Mouse (Mus musculus): Measurements from ENCODE around the gene Troap. TPM values are rescaled to one million over a fixed set of nuclear protein-coding genes. Genes with fewer than 3 reads are reported as not detected.
A peak's percentile ranks its signal among the peaks of the same experiment; 100 is the strongest.

Gene Troap
- polyA plus RNA-seq, 1 experiment from 2014 or later, result 23.8 TPM

DNA sequence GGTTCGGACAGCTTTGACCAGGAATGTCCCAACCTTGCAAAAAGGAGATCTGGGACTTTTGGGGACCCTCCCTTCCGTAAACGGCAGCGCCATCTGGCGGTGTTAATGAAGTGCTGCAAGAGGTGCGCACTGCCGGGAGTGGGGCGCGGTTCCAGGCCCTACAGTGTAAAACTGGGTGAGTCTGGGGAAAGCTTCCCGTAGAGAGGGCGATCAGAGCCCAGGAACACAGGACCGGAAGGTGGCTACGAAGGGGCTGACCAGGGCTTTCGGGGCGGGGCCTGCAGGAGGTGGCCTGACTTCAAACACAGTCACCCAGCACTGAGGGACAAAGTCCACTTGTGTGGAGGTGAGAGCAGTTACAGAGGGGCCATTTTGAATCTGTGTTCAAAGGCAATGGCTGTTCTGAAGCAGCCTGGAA is 24.8 kb downstream of the Troap start:
- WGBS, result under 1% methylated on average over 15 of the region's 15 CpGs
- peaks cover 21% of the 10 kb centered on the region for H3K4me1 ChIP-seq (ENCODE audit: control insufficient read depth, insufficient read depth, low read length)
- peak; percentile 45 for ATAC-seq (replicated peaks; ENCODE audit: insufficient number of reproducible peaks, low FRiP score, low TSS enrichment, low read depth)

DNA sequence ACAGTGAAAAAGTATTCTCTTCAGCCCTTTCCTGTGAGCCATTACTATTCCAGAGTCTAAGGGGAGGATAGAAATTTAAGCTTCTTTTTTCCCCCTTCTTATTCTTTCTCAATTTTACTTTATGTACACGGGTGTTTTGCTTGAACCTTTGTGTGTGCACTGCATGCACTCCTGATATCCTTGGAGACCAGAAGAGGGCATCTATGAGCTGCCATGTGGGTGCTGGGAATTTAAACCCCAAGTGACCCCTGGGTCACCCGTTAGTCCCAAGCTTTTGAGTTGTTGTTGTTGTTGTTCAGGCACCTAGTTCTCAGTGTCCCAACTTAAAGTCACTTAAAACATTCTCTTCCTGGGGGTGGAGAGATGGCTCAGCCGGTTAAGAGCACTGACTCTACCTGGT is 25.6 kb downstream of the Troap start:
- peaks cover 45% of the 10 kb centered on the region for H3K27me3 ChIP-seq (ENCODE audit: control insufficient read depth, insufficient read depth, low read length)
- no peak overlapping the region for H3K27ac ChIP-seq (replicated peaks; ENCODE audit: low read depth, low read length)
- H3K9ac ChIP-seq (replicated peaks; ENCODE audit: low read length), result no peak overlapping the region
- no peak overlapping the region for H3K4me2 ChIP-seq (ENCODE audit: low read depth, low read length)
- WGBS, result 52% methylated on average over 3 of the region's 3 CpGs
- peaks cover 18% of the 10 kb centered on the region for H3K4me1 ChIP-seq (ENCODE audit: control insufficient read depth, insufficient read depth, low read length)
- no peak overlapping the region for H3K4me3 ChIP-seq (ENCODE audit: low read depth, low read length)
- no peaks in the 10 kb centered on the region for H3K36me3 ChIP-seq (replicated peaks; ENCODE audit: control insufficient read depth, insufficient read depth, low read depth, low read length)
- DNase-seq (ENCODE audit: low spot score) (no peak), ATAC-seq (replicated peaks; ENCODE audit: insufficient number of reproducible peaks, low FRiP score, low TSS enrichment, low read depth) (no peak)
- H3K9me3 ChIP-seq (replicated peaks; ENCODE audit: control insufficient read depth, low read length), result no peaks in the 10 kb centered on the region

More for the DNA sequence above, 24.8 kb downstream of the Troap start:
- Histone ChIP-seq H3K4me3 (ENCODE audit: low read depth, low read length) (no peak overlapping the region; the same call in 1 of the 2 replicates), H3K9me3 (replicated peaks; ENCODE audit: control insufficient read depth, low read length) (no peaks in the 10 kb centered on the region), H3K27ac (replicated peaks; ENCODE audit: low read depth, low read length) (no peak overlapping the region), H3K27me3 (ENCODE audit: control insufficient read depth, insufficient read depth, low read length) (peaks cover 50% of the 10 kb centered on the region), H3K36me3 (replicated peaks; ENCODE audit: control insufficient read depth, insufficient read depth, low read depth, low read length) (no peaks in the 10 kb centered on the region), H3K9ac (replicated peaks; ENCODE audit: low read length) (peak overlapping the region; percentile 37; the same call in 1 of the 2 replicates), H3K4me2 (ENCODE audit: low read depth, low read length) (peak overlapping the region; percentile 25)
- DNase-seq (ENCODE audit: low spot score), result peak; percentile 77

DNA sequence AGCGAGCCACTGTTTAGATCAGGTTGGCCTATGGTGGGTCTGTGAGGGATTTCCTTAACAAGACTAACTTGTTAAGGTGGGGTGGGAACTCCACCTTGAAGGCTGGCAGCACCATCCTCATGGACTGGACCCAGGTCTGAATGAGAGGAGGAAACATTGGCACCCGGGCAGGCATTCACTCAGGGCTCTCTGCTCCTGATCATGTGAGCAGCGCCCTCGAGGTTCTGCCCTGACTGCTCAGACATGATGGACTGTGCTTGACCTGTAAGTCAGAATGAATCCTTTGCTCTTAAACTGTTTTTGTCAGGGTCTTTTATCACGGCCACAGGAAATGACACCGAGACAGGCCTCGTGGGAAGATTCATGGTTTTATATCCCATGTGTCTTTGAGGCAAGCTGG is 30.9 kb downstream of the Troap start:
- Histone ChIP-seq H3K9ac (replicated peaks; ENCODE audit: low read length) (no peak overlapping the region), H3K4me2 (ENCODE audit: low read depth, low read length) (no peak overlapping the region), H3K4me1 (ENCODE audit: control insufficient read depth, insufficient read depth, low read length) (no peaks in the 10 kb centered on the region), H3K27ac (replicated peaks; ENCODE audit: low read depth, low read length) (no peak overlapping the region), H3K9me3 (replicated peaks; ENCODE audit: control insufficient read depth, low read length) (no peaks in the 10 kb centered on the region), H3K27me3 (ENCODE audit: control insufficient read depth, insufficient read depth, low read length) (no peaks in the 10 kb centered on the region), H3K36me3 (replicated peaks; ENCODE audit: control insufficient read depth, insufficient read depth, low read depth, low read length) (no peaks in the 10 kb centered on the region), H3K4me3 (ENCODE audit: low read depth, low read length) (no peak overlapping the region)
- WGBS, result 77% methylated on average over 7 of the region's 7 CpGs
- no peak for DNase-seq (ENCODE audit: low spot score)
- no peak for ATAC-seq (replicated peaks; ENCODE audit: insufficient number of reproducible peaks, low FRiP score, low TSS enrichment, low read depth)

DNA sequence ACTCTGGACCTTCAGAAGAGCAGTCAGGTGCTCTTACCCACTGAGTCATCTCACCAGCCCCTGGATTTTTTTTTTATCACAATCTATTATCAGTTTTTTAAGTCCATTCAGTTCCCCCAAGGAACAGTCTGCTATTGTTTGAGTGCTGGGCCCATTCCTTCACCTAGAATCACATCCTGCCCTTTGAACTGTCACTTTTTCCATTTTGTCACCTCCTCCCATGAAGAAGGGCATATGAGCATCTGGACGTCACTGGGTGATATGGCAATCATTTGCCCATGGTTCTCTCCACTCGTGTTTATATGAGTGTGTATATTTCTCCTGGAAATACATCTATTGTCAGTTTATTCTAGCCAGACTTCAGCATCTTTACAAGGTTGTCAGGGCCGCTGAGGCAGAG is 33.5 kb downstream of the Troap start:
- Histone ChIP-seq H3K9ac (replicated peaks; ENCODE audit: low read length) (no peak overlapping the region), H3K4me2 (ENCODE audit: low read depth, low read length) (no peak overlapping the region), H3K9me3 (replicated peaks; ENCODE audit: control insufficient read depth, low read length) (no peaks in the 10 kb centered on the region), H3K27me3 (ENCODE audit: control insufficient read depth, insufficient read depth, low read length) (no peaks in the 10 kb centered on the region), H3K27ac (replicated peaks; ENCODE audit: low read depth, low read length) (no peak overlapping the region), H3K36me3 (replicated peaks; ENCODE audit: control insufficient read depth, insufficient read depth, low read depth, low read length) (no peaks in the 10 kb centered on the region), H3K4me3 (ENCODE audit: low read depth, low read length) (no peak overlapping the region), H3K4me1 (ENCODE audit: control insufficient read depth, insufficient read depth, low read length) (no peaks in the 10 kb centered on the region)
- 82% methylated on average over 3 of the region's 3 CpGs for WGBS
- ATAC-seq (replicated peaks; ENCODE audit: insufficient number of reproducible peaks, low FRiP score, low TSS enrichment, low read depth) (no peak), DNase-seq (ENCODE audit: low spot score) (no peak)

DNA sequence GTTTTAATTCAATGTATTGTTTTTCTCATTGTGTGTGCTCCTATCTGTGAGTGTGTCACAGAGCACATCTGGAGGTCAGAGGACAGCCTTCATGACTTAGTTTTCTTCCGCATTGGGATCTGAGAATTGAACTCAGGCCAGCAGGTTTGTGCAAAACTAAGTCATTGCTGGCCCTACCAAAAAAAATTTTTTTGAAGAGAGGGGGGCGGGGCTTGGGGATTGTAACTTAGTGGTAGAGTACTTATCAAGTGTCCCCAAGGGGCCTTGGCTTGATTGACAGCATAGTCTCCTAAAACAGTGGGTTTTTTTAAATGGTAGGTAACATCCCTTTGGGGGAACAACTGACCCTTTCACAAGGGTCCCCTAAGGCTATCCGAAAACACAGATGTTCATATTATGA is 36.8 kb downstream of the Troap start:
- ATAC-seq (replicated peaks; ENCODE audit: insufficient number of reproducible peaks, low FRiP score, low TSS enrichment, low read depth), result no peak
- H3K4me1 ChIP-seq (ENCODE audit: control insufficient read depth, insufficient read depth, low read length), result no peaks in the 10 kb centered on the region
- no peaks in the 10 kb centered on the region for H3K36me3 ChIP-seq (replicated peaks; ENCODE audit: control insufficient read depth, insufficient read depth, low read depth, low read length)
- no peak overlapping the region for H3K4me2 ChIP-seq (ENCODE audit: low read depth, low read length)
- no peaks in the 10 kb centered on the region for H3K27me3 ChIP-seq (ENCODE audit: control insufficient read depth, insufficient read depth, low read length)
- no peaks in the 10 kb centered on the region for H3K9me3 ChIP-seq (replicated peaks; ENCODE audit: control insufficient read depth, low read length)
- H3K9ac ChIP-seq (replicated peaks; ENCODE audit: low read length), result no peak overlapping the region
- H3K4me3 ChIP-seq (ENCODE audit: low read depth, low read length), result no peak overlapping the region
- no peak for DNase-seq (ENCODE audit: low spot score)
- 71% methylated on average over 3 of the region's 3 CpGs for WGBS
- H3K27ac ChIP-seq (replicated peaks; ENCODE audit: low read depth, low read length), result no peak overlapping the region

DNA sequence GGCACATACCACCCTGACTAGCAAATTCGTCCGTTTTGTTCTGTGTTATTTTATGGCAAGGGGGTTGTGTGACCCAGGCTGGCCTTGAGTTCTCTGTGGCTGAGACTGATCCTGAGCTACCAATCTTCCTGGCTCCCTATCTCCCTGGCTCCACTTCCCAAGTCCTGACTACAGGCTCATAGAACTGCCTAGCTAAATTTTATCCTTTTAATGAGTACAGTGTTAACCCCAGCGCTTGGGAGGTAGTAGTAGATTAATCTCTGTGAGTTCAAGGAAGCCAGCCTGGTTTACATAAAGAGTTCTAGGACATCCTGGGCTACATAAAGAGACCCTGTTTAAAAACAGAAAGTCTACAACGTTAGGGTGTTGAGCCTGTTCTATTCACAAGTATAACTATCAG is 37.4 kb downstream of the Troap start:
- Histone ChIP-seq H3K27ac (replicated peaks; ENCODE audit: low read depth, low read length) (no peak overlapping the region), H3K36me3 (replicated peaks; ENCODE audit: control insufficient read depth, insufficient read depth, low read depth, low read length) (no peaks in the 10 kb centered on the region), H3K4me1 (ENCODE audit: control insufficient read depth, insufficient read depth, low read length) (no peaks in the 10 kb centered on the region), H3K4me2 (ENCODE audit: low read depth, low read length) (no peak overlapping the region), H3K4me3 (ENCODE audit: low read depth, low read length) (no peak overlapping the region), H3K9me3 (replicated peaks; ENCODE audit: control insufficient read depth, low read length) (no peaks in the 10 kb centered on the region), H3K9ac (replicated peaks; ENCODE audit: low read length) (no peak overlapping the region), H3K27me3 (ENCODE audit: control insufficient read depth, insufficient read depth, low read length) (no peaks in the 10 kb centered on the region)
- DNase-seq (ENCODE audit: low spot score), result no peak
- 50% methylated on average over 4 of the region's 4 CpGs for WGBS
- ATAC-seq (replicated peaks; ENCODE audit: insufficient number of reproducible peaks, low FRiP score, low TSS enrichment, low read depth), result no peak

DNA sequence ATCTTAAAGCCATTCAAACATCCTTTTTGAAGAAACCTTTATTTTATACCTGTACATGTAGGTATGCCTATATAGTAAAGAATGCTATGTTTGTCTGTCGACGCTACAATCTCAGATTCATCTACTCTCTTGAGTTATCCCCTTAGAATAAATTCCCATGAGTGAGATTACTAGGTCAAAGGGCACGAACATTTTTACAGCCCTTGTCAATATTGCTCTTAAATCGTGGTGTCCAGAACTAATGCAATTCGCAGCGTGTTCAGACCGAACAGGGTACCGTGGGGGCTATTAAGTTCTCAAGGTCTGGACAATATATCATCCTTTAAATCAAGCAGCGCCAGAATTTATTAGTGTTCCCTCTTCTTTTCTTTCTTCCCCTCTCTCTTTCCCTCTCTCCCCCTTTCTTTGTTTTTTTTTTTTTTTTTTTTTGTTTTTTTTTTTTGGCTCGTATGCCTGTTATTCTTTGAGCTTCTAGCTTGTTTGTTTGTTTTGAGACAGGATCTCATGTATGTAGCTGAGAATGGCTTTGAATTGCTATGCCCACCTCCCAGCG is 38.5 kb downstream of the Troap start:
- WGBS, result 59% methylated on average over 11 of the region's 11 CpGs
- Histone ChIP-seq H3K4me1 (ENCODE audit: control insufficient read depth, insufficient read depth, low read length) (no peaks in the 10 kb centered on the region), H3K4me3 (ENCODE audit: low read depth, low read length) (no peak overlapping the region), H3K4me2 (ENCODE audit: low read depth, low read length) (no peak overlapping the region), H3K27me3 (ENCODE audit: control insufficient read depth, insufficient read depth, low read length) (no peaks in the 10 kb centered on the region), H3K9ac (replicated peaks; ENCODE audit: low read length) (no peak overlapping the region), H3K27ac (replicated peaks; ENCODE audit: low read depth, low read length) (no peak overlapping the region), H3K9me3 (replicated peaks; ENCODE audit: control insufficient read depth, low read length) (no peaks in the 10 kb centered on the region), H3K36me3 (replicated peaks; ENCODE audit: control insufficient read depth, insufficient read depth, low read depth, low read length) (no peaks in the 10 kb centered on the region)
- ATAC-seq (replicated peaks; ENCODE audit: insufficient number of reproducible peaks, low FRiP score, low TSS enrichment, low read depth) (no peak), DNase-seq (ENCODE audit: low spot score) (no peak)

GRCm38 (mm10) chr15:99113396-99113975 is 39.1 kb downstream of the Troap start:
- Histone ChIP-seq H3K27me3 (ENCODE audit: control insufficient read depth, insufficient read depth, low read length) (no peaks in the 10 kb centered on the region), H3K4me1 (ENCODE audit: control insufficient read depth, insufficient read depth, low read length) (no peaks in the 10 kb centered on the region), H3K4me3 (ENCODE audit: low read depth, low read length) (no peak overlapping the region), H3K9ac (replicated peaks; ENCODE audit: low read length) (no peak overlapping the region), H3K9me3 (replicated peaks; ENCODE audit: control insufficient read depth, low read length) (no peaks in the 10 kb centered on the region), H3K36me3 (replicated peaks; ENCODE audit: control insufficient read depth, insufficient read depth, low read depth, low read length) (no peaks in the 10 kb centered on the region), H3K27ac (replicated peaks; ENCODE audit: low read depth, low read length) (no peak overlapping the region), H3K4me2 (ENCODE audit: low read depth, low read length) (no peak overlapping the region)
- DNase-seq (ENCODE audit: low spot score) (peak; percentile 49), ATAC-seq (replicated peaks; ENCODE audit: insufficient number of reproducible peaks, low FRiP score, low TSS enrichment, low read depth) (no peak)
- 9% methylated on average over 9 of the region's 9 CpGs for WGBS
